Mouse (Mus musculus): ENCODE results near the gene Strip1. TPM values are rescaled to one million over a fixed set of nuclear protein-coding genes. Genes with fewer than 3 reads are reported as not detected.
"Not testable (repeated sequence)": the region's sequence is repeated elsewhere in the genome, so short reads cannot be mapped to it uniquely, and the experiment has no call there.

Strip1 gene
- polyA plus RNA-seq, 1 experiment from 2014 or later = 89.6 TPM

DNA sequence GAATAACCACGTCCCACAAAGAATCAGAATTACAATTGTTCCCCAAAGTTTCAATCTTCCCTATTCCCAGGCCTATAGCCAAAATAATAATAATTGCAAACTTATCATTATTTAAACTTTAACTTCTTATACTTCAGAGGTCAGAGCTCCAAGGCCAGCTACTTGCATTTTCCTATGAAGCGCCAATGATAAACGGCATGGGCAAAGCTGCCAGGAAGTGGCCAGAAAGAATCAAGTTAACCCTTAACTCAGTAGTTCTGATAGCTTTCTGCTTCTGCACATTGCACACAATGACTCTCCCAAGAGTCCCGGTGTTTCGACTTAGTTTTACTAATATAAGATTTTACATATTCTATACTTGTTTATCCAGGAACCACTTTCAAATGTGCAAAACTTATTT, 18.8 kb upstream of the Strip1 start:
- DNase-seq (ENCODE audit: low spot score); H3K27ac ChIP-seq; H3K4me3 ChIP-seq; H3K36me3 ChIP-seq; H3K4me1 ChIP-seq (replicated peaks); H3K27me3 ChIP-seq (ENCODE audit: insufficient read depth, poor library complexity, severe bottlenecking); H3K9me3 ChIP-seq: not testable (repeated sequence)
- WGBS = 86% methylated on average over 5 of the region's 5 CpGs

DNA sequence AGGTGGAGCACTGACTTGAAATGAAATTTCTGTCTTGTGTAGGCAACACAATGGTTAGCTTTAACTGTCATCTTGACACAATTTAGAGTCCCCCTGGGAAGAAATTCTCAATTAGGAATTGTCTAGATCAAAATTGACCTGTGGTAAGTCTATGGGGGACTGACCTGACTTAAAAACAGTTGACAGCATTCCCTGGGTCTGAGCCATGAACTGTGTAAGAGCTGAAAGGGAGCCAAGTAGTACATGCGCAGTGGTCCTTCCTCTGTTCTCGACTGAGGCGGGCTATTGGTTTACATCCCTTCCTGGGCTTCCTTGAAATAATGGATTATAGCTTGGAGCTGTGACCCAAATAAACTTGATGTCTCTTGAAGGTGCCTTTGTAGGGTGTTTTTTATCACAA, 15.5 kb upstream of the Strip1 start:
- Histone ChIP-seq H3K4me3 (no peak overlapping the region), H3K4me1 (replicated peaks) (peaks cover 6% of the 10 kb centered on the region), H3K36me3 (no peaks in the 10 kb centered on the region), H3K27me3 (ENCODE audit: insufficient read depth, poor library complexity, severe bottlenecking) (no peaks in the 10 kb centered on the region), H3K27ac (no peak overlapping the region), H3K9me3 (no peaks in the 10 kb centered on the region)
- no peak for DNase-seq (ENCODE audit: low spot score)
- 90% methylated on average over 3 of the region's 3 CpGs for WGBS

DNA sequence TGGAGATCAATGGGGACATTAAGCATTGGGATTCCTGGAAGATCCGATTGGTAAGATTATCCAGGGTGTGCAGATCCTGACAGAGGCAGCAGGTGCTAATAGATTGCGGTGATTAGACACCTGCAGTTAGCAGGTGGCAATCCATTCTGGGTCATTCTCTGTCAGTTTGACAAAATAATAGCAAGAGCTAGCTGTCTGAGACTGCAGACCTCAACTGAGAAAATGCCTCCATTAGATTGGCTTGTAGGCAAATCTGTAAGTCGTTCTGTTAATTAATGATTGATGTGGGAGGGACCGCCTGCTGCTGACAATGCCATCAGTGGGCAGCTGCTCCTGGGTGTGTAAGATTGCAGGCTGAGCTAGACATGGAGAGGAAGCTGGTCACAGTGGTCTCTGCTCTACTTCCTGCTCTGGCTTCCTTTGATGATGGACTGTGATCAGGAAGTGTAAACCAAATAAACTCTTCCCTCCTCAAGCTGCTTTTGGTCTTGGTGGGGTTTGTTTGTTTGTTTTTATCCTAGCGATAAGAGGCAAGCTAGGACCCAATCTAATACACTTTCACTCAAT, 6.2 kb upstream of the Strip1 start:
- 0 out of 2 replicates have a peak, but pooled peaks cover 5% of the 10 kb centered on the region for H3K4me1 ChIP-seq (replicated peaks)
- no peak overlapping the region for H3K4me3 ChIP-seq
- DNase-seq (ENCODE audit: low spot score) = no peak
- H3K36me3 ChIP-seq = no peaks in the 10 kb centered on the region
- WGBS = 77% methylated on average over 5 of the region's 5 CpGs
- no peaks in the 10 kb centered on the region for H3K9me3 ChIP-seq
- no peaks in the 10 kb centered on the region for H3K27me3 ChIP-seq (ENCODE audit: insufficient read depth, poor library complexity, severe bottlenecking)
- no peak overlapping the region for H3K27ac ChIP-seq

DNA sequence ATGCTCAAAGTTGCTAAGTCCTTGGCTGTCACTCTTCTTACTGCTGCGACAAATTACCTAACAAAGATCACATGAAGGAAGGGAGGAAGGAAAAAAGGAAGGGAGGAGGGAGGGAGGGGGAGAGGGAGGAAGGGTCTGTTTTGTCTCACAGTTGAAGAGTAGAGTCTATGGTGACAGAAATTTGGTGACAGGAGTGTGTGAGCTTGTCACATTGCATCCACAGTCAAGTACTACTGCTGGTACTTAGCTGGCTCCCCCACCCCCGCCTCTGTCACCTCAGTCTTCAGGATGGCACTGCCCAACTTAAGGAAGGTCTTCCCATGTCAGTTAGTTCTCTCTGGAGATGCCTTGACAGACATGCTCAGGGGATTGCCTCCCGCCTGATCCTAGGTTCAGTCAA, 4.7 kb upstream of the Strip1 start:
- Histone ChIP-seq H3K27me3 (ENCODE audit: insufficient read depth, poor library complexity, severe bottlenecking) (no peaks in the 10 kb centered on the region), H3K4me1 (replicated peaks) (peaks cover 8% of the 10 kb centered on the region), H3K27ac (no peak overlapping the region), H3K4me3 (no peak overlapping the region), H3K36me3 (no peaks in the 10 kb centered on the region), H3K9me3 (no peaks in the 10 kb centered on the region)
- DNase-seq (ENCODE audit: low spot score) = no peak
- 79% methylated on average over 3 of the region's 3 CpGs for WGBS

DNA sequence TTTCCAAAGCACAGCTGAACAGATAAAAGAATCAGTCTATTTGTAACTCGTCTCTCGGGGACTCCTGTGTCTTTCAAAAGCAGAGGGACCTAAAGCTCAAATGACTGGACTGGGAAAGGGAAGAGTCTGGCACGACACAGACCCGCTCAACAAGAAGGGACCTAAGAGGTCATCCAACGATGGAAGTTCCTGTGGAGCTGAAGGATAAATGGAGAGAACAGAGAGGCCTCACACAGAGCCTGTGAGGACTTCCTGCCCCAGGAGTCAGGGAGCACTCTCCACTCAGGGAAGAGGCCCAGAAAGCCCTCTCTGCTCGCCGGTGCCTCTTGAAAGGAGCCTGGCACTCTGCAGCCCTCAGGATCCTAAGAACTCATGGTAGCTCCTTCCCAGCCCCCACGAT, 4.3 kb upstream of the Strip1 start:
- 52% methylated on average over 8 of the region's 8 CpGs for WGBS
- Histone ChIP-seq H3K9me3 (no peaks in the 10 kb centered on the region), H3K4me1 (replicated peaks) (peaks cover 9% of the 10 kb centered on the region), H3K27ac (no peak overlapping the region), H3K4me3 (no peak overlapping the region), H3K27me3 (ENCODE audit: insufficient read depth, poor library complexity, severe bottlenecking) (no peaks in the 10 kb centered on the region), H3K36me3 (no peaks in the 10 kb centered on the region)
- no peak for DNase-seq (ENCODE audit: low spot score)

DNA sequence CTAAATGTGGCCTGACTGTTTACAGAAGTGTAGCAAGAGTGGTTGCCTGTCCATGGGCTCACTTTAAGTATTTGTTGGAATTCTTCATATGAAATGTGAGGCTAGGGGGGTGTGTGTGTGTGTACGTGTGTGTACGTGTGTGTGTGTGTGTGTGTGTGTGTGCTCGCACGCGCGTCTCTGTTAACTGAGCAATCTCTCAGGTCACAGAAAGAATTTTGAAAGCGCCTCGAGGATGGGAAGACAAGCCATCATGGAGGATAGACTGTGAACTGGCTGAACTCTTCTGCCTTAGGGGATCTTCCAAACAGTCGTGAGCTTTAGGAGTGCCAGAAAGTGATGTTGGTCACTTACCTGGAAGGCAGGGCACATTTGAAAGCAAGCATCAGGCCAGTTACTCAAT, 2.4 kb upstream of the Strip1 start:
- Histone ChIP-seq H3K9me3 (no peaks in the 10 kb centered on the region), H3K27ac (no peak overlapping the region), H3K27me3 (ENCODE audit: insufficient read depth, poor library complexity, severe bottlenecking) (no peaks in the 10 kb centered on the region), H3K4me3 (no peak overlapping the region), H3K36me3 (peaks cover 9% of the 10 kb centered on the region), H3K4me1 (replicated peaks) (peaks cover 25% of the 10 kb centered on the region)
- no peak for DNase-seq (ENCODE audit: low spot score)
- 93% methylated on average over 9 of the region's 9 CpGs for WGBS

DNA sequence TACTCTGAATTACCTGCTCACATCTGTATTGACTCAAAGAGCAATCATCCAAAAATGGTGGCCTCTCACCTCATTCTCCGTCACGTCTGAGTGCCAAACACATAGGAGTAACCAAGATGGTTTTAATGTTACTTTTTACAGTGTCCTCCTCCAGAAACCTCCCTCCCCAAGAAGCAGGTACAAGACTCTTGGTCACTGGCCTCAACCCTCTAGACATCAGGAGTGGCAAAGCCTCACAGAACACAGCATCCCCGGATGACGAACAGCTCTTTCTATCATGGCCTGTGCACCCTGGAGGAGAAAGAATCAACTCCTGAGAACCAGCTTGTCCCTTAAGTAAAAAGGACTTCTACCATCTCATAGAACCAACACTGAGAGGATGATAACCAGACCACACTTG, 1.3 kb upstream of the Strip1 start:
- Histone ChIP-seq H3K4me1 (replicated peaks) (peaks cover 25% of the 10 kb centered on the region), H3K27ac (no peak overlapping the region), H3K27me3 (ENCODE audit: insufficient read depth, poor library complexity, severe bottlenecking) (no peaks in the 10 kb centered on the region), H3K9me3 (no peaks in the 10 kb centered on the region), H3K4me3 (no peak overlapping the region), H3K36me3 (peaks cover 20% of the 10 kb centered on the region)
- 92% methylated on average over 4 of the region's 4 CpGs for WGBS
- DNase-seq (ENCODE audit: low spot score) = no peak

DNA sequence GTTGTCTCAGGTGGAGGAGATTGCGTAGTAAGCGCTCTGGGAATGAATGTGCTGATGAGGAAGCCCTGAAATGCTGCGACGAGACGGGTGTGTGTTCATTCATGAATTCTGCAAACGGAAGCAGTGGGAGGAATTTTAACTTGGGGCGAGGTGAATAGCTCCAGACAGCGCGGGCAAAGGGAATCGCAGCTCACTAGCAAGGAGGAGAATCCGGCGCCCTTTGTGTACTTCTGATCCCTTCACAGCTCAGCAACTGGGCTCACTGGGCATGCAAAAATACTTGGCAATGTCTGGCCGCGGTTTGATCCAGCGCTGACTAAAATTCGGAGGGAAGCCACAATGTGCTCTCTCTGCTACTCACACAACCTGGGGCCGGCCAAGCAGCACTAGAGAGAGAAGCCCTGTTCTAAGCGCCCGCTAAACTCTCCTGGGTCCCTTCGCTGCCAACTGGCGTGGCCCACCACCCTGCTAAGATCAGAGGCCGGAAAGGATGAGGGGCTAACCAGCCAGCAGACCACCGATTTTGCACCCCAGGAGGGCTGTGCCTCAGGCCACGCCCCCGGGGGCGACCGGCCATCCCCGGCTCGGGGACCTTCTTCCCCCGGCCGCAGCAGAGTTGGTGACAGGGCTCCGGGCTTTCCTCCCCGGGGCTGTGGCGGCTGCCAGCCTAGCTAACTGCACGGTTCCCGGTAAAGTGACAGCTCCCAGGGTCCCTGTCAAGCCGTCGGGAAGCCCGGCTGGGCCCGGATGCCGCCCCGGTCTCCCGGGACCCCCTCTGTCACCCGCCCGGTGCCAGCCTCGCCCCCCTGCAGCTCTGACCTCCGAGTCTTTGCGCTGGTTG, 592 bp downstream of the Strip1 start, which contains the start of gene Gm10961:
TSS of gene Gm10961 (plus strand) at position 641 of the 841 bp plus-strand sequence.
- Histone ChIP-seq H3K9me3 (no peaks in the 10 kb centered on the region), H3K4me3 (peak within 1 kb of the TSS; percentile 88), H3K27me3 (ENCODE audit: insufficient read depth, poor library complexity, severe bottlenecking) (no peaks in the 10 kb centered on the region), H3K4me1 (replicated peaks) (peaks cover 21% of the 10 kb centered on the region), H3K27ac (peak within 1 kb of the TSS; percentile 98), H3K36me3 (peaks cover 39% of the 10 kb centered on the region)
- no peak for DNase-seq (ENCODE audit: low spot score)
- under 1% methylated on average over 48 of the region's 48 CpGs for WGBS

DNA sequence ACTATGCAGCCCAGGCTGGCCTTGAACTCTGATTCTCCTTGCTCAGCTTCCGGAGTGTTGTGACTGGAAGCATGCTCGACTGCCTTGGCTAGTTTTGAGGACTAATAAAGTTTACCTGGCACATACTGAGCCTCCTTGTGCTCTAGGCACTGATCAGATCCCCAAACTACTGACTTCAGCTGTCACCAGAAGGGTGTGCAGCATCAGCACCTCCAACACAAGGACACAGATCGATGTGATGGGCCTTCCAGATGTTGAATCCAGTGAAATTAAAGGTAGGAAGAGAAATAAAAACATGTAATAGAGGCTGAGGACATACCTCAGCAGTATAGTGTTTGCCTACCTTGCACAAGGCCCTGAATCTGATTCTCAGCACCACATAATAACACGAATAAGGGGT, 2.1 kb downstream of the Strip1 start:
- 89% methylated on average over 4 of the region's 4 CpGs for WGBS
- Histone ChIP-seq H3K4me3 (no peak overlapping the region), H3K27ac (no peak overlapping the region), H3K36me3 (peaks cover 54% of the 10 kb centered on the region), H3K4me1 (replicated peaks) (peaks cover 20% of the 10 kb centered on the region), H3K9me3 (no peaks in the 10 kb centered on the region), H3K27me3 (ENCODE audit: insufficient read depth, poor library complexity, severe bottlenecking) (no peaks in the 10 kb centered on the region)
- no peak for DNase-seq (ENCODE audit: low spot score)

DNA sequence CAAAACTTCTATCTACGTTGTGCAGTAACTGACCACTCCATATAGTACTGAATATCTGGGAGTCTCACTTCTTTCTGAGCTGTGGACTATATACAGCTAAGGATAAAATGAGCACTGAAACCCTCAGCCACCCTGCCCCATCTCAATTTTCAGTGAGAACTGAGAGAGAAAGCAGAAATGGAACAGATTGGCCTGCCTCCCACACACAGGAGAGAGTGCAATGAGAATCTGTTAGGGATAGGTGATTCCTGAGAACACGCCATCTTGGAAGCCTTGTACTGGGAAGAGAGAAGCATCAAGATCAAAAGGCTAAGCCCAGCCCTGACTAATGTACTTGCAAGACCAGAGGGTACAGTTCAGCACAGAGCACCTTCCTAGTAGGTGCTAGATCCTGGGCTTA, 2.9 kb downstream of the Strip1 start:
- WGBS = 92% methylated on average over 2 of the region's 2 CpGs
- H3K27ac ChIP-seq = no peak overlapping the region
- H3K27me3 ChIP-seq (ENCODE audit: insufficient read depth, poor library complexity, severe bottlenecking) = no peaks in the 10 kb centered on the region
- H3K4me3 ChIP-seq = no peak overlapping the region
- H3K36me3 ChIP-seq = peaks cover 62% of the 10 kb centered on the region
- no peak for DNase-seq (ENCODE audit: low spot score)
- H3K9me3 ChIP-seq = no peaks in the 10 kb centered on the region
- H3K4me1 ChIP-seq (replicated peaks) = peaks cover 20% of the 10 kb centered on the region

DNA sequence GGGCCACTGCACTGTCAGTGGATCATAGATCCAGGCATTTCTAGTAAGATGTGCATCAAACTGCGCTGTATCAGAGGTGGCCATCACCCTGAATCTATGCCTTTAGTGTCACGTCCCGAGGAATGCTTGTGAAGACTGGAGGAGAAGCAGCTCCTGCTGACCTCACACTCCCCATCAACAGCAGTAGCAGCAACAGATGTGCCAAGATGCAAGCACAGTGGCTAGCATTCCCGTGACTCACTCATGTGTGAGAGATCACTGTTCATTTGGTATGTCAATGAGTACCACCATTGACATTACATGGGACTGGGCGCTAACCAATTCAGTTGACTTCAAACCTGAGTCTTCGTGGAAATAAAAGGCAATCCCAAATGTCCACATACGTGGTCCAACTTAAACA, 3.9 kb downstream of the Strip1 start:
- no peak for DNase-seq (ENCODE audit: low spot score)
- peaks cover 71% of the 10 kb centered on the region for H3K36me3 ChIP-seq
- 94% methylated on average over 7 of the region's 7 CpGs for WGBS

DNA sequence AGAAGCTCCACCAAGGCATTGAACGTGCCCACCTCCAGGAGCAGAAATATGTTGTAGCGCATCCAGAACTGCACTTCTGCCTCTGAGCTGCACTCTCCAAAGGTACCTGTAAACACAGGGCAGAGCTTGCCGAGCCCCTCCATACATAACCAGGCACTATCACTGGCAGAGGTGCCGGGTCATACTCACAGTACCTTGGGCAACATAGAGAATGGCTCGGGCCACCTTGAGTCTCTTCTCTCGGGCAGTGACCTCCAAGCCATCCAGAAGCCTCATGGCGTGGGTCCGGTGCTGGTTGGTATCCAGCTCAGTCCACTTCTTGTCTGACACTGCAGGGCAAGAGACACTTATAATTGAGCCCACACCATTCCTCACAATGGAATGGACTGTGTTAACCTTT, 4.7 kb downstream of the Strip1 start:
- peaks cover 16% of the 10 kb centered on the region for H3K4me1 ChIP-seq (replicated peaks)
- no peak overlapping the region for H3K27ac ChIP-seq
- no peaks in the 10 kb centered on the region for H3K9me3 ChIP-seq
- H3K4me3 ChIP-seq = no peak overlapping the region
- 93% methylated on average over 8 of the region's 8 CpGs for WGBS
- no peak for DNase-seq (ENCODE audit: low spot score)
- H3K27me3 ChIP-seq (ENCODE audit: insufficient read depth, poor library complexity, severe bottlenecking) = no peaks in the 10 kb centered on the region
- H3K36me3 ChIP-seq = peaks cover 80% of the 10 kb centered on the region

More for the DNA sequence above, 3.9 kb downstream of the Strip1 start:
- Histone ChIP-seq H3K9me3 (no peaks in the 10 kb centered on the region), H3K4me3 (no peak overlapping the region), H3K27me3 (ENCODE audit: insufficient read depth, poor library complexity, severe bottlenecking) (no peaks in the 10 kb centered on the region), H3K27ac (no peak overlapping the region), H3K4me1 (replicated peaks) (peaks cover 20% of the 10 kb centered on the region)

DNA sequence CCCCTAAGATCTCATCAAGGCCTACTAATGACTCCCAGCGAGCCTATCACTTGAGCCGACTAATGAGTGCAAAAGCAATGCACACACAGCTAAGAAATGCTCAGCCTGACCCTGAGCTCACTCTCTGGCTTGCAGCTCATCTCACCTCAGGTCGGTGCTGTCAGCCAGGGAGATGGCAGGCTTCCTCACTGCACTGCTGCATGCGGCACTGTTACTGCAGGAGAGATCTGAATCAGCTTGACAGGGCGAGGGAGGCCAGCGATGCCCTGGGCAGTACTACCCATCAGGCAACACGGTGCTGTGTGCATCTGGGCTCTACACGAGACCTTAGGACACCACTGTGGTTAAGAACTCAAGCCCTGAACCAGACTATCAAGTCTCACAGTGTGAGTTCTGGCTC, 6.0 kb downstream of the Strip1 start:
- Histone ChIP-seq H3K4me3 (no peak overlapping the region), H3K4me1 (replicated peaks) (peaks cover 13% of the 10 kb centered on the region), H3K27me3 (ENCODE audit: insufficient read depth, poor library complexity, severe bottlenecking) (no peaks in the 10 kb centered on the region), H3K36me3 (peaks cover 93% of the 10 kb centered on the region), H3K27ac (no peak overlapping the region), H3K9me3 (no peaks in the 10 kb centered on the region)
- DNase-seq (ENCODE audit: low spot score) = no peak
- WGBS = 93% methylated on average over 8 of the region's 8 CpGs

Measured in hindbrain, embryonic 10.5 days (tissue).